Mouse (Mus musculus): Measurements from ENCODE around the gene Nfib. TPM values are rescaled to one million over a fixed set of nuclear protein-coding genes. Genes with fewer than 3 reads are reported as not detected.

Gene Nfib
- polyA plus RNA-seq, 1 experiment: 44.3 TPM

GRCm38 (mm10) chr4:82536435-82537278, 168.9 kb downstream of the Nfib start:
- TF ChIP-seq CTCF (IDR thresholded peaks at IDR 0.05; ENCODE audit: borderline replicate concordance, insufficient read depth, low read depth, low read length): no peak
- peak; percentile 14; the same call in 1 of the 2 replicates for TF ChIP-seq POLR2A (IDR thresholded peaks at IDR 0.05; ENCODE audit: borderline replicate concordance, insufficient read depth, low read length)
- DNase-seq: peak in 1 of 2 experiments; percentile 79
- 11% methylated on average over 36 of the region's 36 CpGs for WGBS

GRCm38 (mm10) chr4:82535606-82536434, 169.7 kb downstream of the Nfib start:
- H3K4me3 ChIP-seq (replicated peaks; ENCODE audit: insufficient read depth, low read depth, low read length): no peak overlapping the region
- H3K27ac ChIP-seq (ENCODE audit: insufficient read depth, low read length): peak overlapping the region; percentile 98
- peaks cover 29% of the 10 kb centered on the region for H3K4me1 ChIP-seq (ENCODE audit: control insufficient read depth, insufficient read depth, low read length)
- no peak for TF ChIP-seq CTCF (IDR thresholded peaks at IDR 0.05; ENCODE audit: borderline replicate concordance, insufficient read depth, low read depth, low read length)
- no peak for TF ChIP-seq POLR2A (IDR thresholded peaks at IDR 0.05; ENCODE audit: borderline replicate concordance, insufficient read depth, low read length)
- 46% methylated on average over 6 of the region's 6 CpGs for WGBS
- no peaks in the 10 kb centered on the region for H3K27me3 ChIP-seq (ENCODE audit: control insufficient read depth, insufficient read depth, low read length)
- peak; percentile 32 to 60 for DNase-seq

More at GRCm38 (mm10) chr4:82536435-82537278, 168.9 kb downstream of the Nfib start:
- peaks cover 29% of the 10 kb centered on the region for H3K4me1 ChIP-seq (ENCODE audit: control insufficient read depth, insufficient read depth, low read length)
- peak overlapping the region; percentile 98 for H3K27ac ChIP-seq (ENCODE audit: insufficient read depth, low read length)
- H3K27me3 ChIP-seq (ENCODE audit: control insufficient read depth, insufficient read depth, low read length): no peaks in the 10 kb centered on the region
- peak overlapping the region; percentile 57 for H3K4me3 ChIP-seq (replicated peaks; ENCODE audit: insufficient read depth, low read depth, low read length)

DNA sequence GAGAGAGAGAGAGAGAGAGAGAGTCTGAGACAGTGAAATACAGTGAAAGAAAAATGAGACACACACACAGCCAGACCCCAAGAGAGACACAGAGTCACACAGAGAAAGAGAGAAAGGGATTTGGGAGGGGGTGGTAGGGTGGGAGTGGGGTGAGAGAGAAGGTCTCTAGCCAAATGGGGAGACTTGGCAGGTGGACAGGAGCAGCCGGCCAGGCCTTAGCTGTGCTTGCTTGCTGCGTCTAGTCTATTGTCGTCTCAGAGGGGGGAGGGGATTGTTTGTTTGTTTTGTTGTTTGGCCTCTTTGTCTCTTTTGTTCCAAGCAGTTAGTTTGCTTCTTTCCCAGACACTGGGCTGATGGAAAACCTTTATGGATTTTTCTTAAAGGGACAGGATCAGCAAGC, 172.3 kb downstream of the Nfib start:
- no peak for TF ChIP-seq POLR2A (IDR thresholded peaks at IDR 0.05; ENCODE audit: borderline replicate concordance, insufficient read depth, low read length)
- TF ChIP-seq CTCF (IDR thresholded peaks at IDR 0.05; ENCODE audit: borderline replicate concordance, insufficient read depth, low read depth, low read length): no peak
- no peaks in the 10 kb centered on the region for H3K27me3 ChIP-seq (ENCODE audit: control insufficient read depth, insufficient read depth, low read length)
- H3K4me3 ChIP-seq (replicated peaks; ENCODE audit: insufficient read depth, low read depth, low read length): no peak overlapping the region
- peaks cover 20% of the 10 kb centered on the region for H3K4me1 ChIP-seq (ENCODE audit: control insufficient read depth, insufficient read depth, low read length)
- no peak overlapping the region for H3K27ac ChIP-seq (ENCODE audit: insufficient read depth, low read length)
- WGBS: 0% methylated on average over 3 of the region's 3 CpGs
- peak; percentile 53 to 59 for DNase-seq

DNA sequence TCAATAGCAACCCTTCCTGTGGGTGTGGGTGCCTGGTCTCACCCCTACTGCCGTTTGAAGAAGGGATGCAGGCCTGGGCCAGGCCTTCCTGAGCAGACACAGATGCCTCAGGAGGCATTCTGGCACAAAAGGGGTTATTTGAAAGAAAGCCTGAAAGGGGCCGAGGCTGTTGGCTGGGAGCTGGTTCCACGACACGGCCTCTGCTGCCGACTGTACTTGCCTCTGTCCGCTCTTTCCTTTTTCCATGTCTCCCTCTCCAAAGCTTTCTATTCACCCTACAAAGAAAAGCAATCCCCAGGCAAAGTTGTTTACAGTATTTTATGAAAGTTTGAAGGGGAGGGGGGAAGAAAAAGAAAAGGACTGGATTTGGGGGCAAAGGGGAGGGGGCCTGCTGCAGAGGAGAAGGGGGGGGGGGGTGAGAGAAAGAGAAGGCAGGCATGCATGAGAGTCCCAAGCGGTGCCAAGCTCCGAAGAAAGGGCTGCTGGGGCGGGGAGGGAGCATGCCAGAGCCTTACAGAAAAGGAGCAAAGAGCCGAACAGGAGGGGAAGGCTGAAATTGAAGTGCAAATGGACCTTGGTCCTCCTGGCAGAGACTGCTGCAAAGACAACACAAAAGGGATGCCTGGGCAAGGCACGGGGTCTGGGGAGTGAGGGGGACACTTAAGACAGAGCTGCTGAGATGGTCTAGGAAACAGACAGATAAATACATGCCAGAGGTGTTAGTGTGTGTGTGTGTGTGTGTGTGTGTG, 172.9 kb downstream of the Nfib start:
- Histone ChIP-seq H3K27ac (ENCODE audit: insufficient read depth, low read length) (peak overlapping the region; percentile 32), H3K27me3 (ENCODE audit: control insufficient read depth, insufficient read depth, low read length) (no peaks in the 10 kb centered on the region), H3K4me3 (replicated peaks; ENCODE audit: insufficient read depth, low read depth, low read length) (peak overlapping the region; percentile 9), H3K4me1 (ENCODE audit: control insufficient read depth, insufficient read depth, low read length) (peaks cover 20% of the 10 kb centered on the region)
- peak; percentile 64 to 65 for DNase-seq
- 6% methylated on average over 11 of the region's 11 CpGs for WGBS
- TF ChIP-seq CTCF (IDR thresholded peaks at IDR 0.05; ENCODE audit: borderline replicate concordance, insufficient read depth, low read depth, low read length) (no peak), POLR2A (IDR thresholded peaks at IDR 0.05; ENCODE audit: borderline replicate concordance, insufficient read depth, low read length) (no peak)

DNA sequence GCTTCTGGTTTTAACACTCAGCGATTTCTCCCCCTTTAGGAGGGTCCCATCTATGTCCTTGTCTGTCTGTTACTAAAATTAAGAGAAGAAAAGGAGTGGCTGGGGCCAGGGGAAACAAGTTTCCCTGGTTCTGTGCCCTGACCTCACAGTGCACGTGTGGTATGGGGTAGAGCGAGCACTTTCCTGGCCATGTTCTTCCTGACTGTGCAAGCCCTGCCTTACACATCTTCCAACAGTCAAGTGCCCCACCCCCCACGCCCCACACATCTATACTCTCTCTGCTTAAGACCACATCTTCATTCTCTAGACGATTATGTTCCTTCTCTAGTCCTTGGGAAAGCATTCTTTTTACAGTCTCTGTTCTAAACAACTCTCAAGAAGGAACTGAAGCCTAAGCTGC, 173.6 kb downstream of the Nfib start:
- no peak for TF ChIP-seq POLR2A (IDR thresholded peaks at IDR 0.05; ENCODE audit: borderline replicate concordance, insufficient read depth, low read length)
- Histone ChIP-seq H3K27ac (ENCODE audit: insufficient read depth, low read length) (peak overlapping the region; percentile 32), H3K4me3 (replicated peaks; ENCODE audit: insufficient read depth, low read depth, low read length) (no peak overlapping the region), H3K27me3 (ENCODE audit: control insufficient read depth, insufficient read depth, low read length) (no peaks in the 10 kb centered on the region), H3K4me1 (ENCODE audit: control insufficient read depth, insufficient read depth, low read length) (peaks cover 20% of the 10 kb centered on the region)
- 53% methylated on average over 5 of the region's 5 CpGs for WGBS
- no peak for DNase-seq

- Histone ChIP-seq H3K27me3 (ENCODE audit: control insufficient read depth, insufficient read depth, low read length) (no peaks in the 10 kb centered on the region), H3K4me3 (replicated peaks; ENCODE audit: insufficient read depth, low read depth, low read length) (no peak overlapping the region), H3K27ac (ENCODE audit: insufficient read depth, low read length) (no peak overlapping the region), H3K4me1 (ENCODE audit: control insufficient read depth, insufficient read depth, low read length) (peaks cover 20% of the 10 kb centered on the region)
- 84% methylated on average over 3 of the region's 3 CpGs for WGBS
- DNase-seq: no peak
- TF ChIP-seq POLR2A (IDR thresholded peaks at IDR 0.05; ENCODE audit: borderline replicate concordance, insufficient read depth, low read length) (no peak), CTCF (IDR thresholded peaks at IDR 0.05; ENCODE audit: borderline replicate concordance, insufficient read depth, low read depth, low read length) (no peak)
Measured at GRCm38 (mm10) chr4:82530875-82531353, 174.6 kb downstream of the Nfib start.

DNA sequence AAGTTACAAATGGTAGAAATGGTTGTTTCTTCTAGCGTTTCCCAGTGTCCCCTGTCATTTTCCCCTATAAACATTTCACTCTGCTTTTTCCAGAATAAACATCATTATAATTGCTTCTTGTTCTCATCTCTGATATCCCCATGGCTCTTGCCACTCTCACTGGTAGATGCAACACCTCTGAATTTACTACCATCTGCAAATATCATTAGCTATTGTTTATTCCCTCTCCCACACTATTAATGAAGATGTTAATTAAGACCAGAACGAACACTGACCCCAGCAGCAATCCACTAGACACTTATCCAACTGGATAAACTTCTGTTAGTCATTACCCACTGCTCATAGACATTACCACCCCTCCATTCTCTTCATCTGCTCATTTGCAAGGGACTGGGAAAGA, 176.6 kb downstream of the Nfib start:
- no peaks in the 10 kb centered on the region for H3K27me3 ChIP-seq (ENCODE audit: control insufficient read depth, insufficient read depth, low read length)
- no peak for DNase-seq
- no peak overlapping the region for H3K27ac ChIP-seq (ENCODE audit: insufficient read depth, low read length)
- peaks cover 15% of the 10 kb centered on the region for H3K4me1 ChIP-seq (ENCODE audit: control insufficient read depth, insufficient read depth, low read length)
- TF ChIP-seq POLR2A (IDR thresholded peaks at IDR 0.05; ENCODE audit: borderline replicate concordance, insufficient read depth, low read length): no peak
- TF ChIP-seq CTCF (IDR thresholded peaks at IDR 0.05; ENCODE audit: borderline replicate concordance, insufficient read depth, low read depth, low read length): no peak
- no peak overlapping the region for H3K4me3 ChIP-seq (replicated peaks; ENCODE audit: insufficient read depth, low read depth, low read length)
- 84% methylated on average over 2 of the region's 2 CpGs for WGBS
